Mouse (Mus musculus) midbrain, embryonic 15.5 days (tissue): ENCODE data around the gene Hibadh. TPM values are rescaled to one million over a fixed set of nuclear protein-coding genes. Genes with fewer than 3 reads are reported as not detected.
"Not testable (repeated sequence)": the region's sequence is repeated elsewhere in the genome, so short reads cannot be mapped to it uniquely, and the experiment has no call there.

Experiments used
- ATAC-seq: fragments of 200-750 bp; cut with Nextera tagmentation; replicated peaks from 2 replicates; pipeline ENCODE4 v1.8.0; 2017; ENCODE audit warnings: moderate TSS enrichment
- H3K27ac ChIP-seq: fragments of 300-500 bp; sonication (generic); 2 replicates; pipeline ENCODE4 v1.5.1; 2015; ENCODE audit warnings: mild to moderate bottlenecking, inconsistent platforms
- H3K27me3 ChIP-seq: fragments of 300-500 bp; sonication (generic); replicated peaks from 2 replicates; pipeline ENCODE4 v1.6.1; 2015; ENCODE audit warnings: inconsistent platforms
- H3K36me3 ChIP-seq: fragments of 300-500 bp; sonication (generic); replicated peaks from 2 replicates; pipeline ENCODE4 v1.6.1; 2015; ENCODE audit warnings: inconsistent platforms
- H3K4me1 ChIP-seq: fragments of 300-500 bp; sonication (generic); 2 replicates; pipeline ENCODE4 v1.6.1; 2015; ENCODE audit warnings: inconsistent platforms
- H3K4me2 ChIP-seq: fragments of 300-500 bp; sonication (generic); 2 replicates; pipeline ENCODE4 v1.6.1; 2015; ENCODE audit warnings: inconsistent platforms, mild to moderate bottlenecking, moderate library complexity
- H3K4me3 ChIP-seq: fragments of 300-500 bp; sonication (generic); 2 replicates; pipeline ENCODE4 v1.5.1; 2015; ENCODE audit warnings: mild to moderate bottlenecking, inconsistent platforms
- H3K9ac ChIP-seq: fragments of 300-500 bp; sonication (generic); 2 replicates; pipeline ENCODE4 v1.6.1; 2015; ENCODE audit warnings: mild to moderate bottlenecking, inconsistent platforms
- H3K9me3 ChIP-seq: fragments of 300-500 bp; sonication (generic); 2 replicates; pipeline ENCODE4 v1.6.1; 2016; ENCODE audit warnings: inconsistent platforms
- WGBS: fragments of 180-500 bp; shearing (Covaris S2); methylation state at CpG from one replicate; pipeline ENCODE4 v1.1.7; 2015; ENCODE audit warnings: mixed read lengths; 5-methylcytosine and 5-hydroxymethylcytosine counted together
- polyA plus RNA-seq: library from polyadenylated mRNA; unstranded; fragments of >200 nt; fragmentation: Nextera tagmentation; extraction: Ambion mirVana; gene quantifications from 2 replicates; pipeline ENCODE4 v1.2.1, GENCODE M21; 2015

Gene Hibadh
- 59.0 and 62.9 TPM in 2 replicates for polyA plus RNA-seq

GRCm38 (mm10) chr6:52640224-52640712 is at the start of gene Hibadh:
Gene Hibadh (minus strand): TSS chr6:52640389.
- Histone ChIP-seq H3K9me3 (no peaks in the 10 kb centered on the region), H3K4me3 (peak within 1 kb of the TSS; percentile 72), H3K27ac (peak within 1 kb of the TSS; percentile 69), H3K9ac (peak within 1 kb of the TSS; percentile 80), H3K27me3 (no peaks in the 10 kb centered on the region), H3K4me2 (peak within 1 kb of the TSS; percentile 72), H3K4me1 (peaks cover 10% of the 10 kb centered on the region), H3K36me3 (no peaks in the 10 kb centered on the region)
- ATAC-seq: peak; percentile 100
- 1% methylated on average over 34 of the region's 34 CpGs for WGBS

DNA sequence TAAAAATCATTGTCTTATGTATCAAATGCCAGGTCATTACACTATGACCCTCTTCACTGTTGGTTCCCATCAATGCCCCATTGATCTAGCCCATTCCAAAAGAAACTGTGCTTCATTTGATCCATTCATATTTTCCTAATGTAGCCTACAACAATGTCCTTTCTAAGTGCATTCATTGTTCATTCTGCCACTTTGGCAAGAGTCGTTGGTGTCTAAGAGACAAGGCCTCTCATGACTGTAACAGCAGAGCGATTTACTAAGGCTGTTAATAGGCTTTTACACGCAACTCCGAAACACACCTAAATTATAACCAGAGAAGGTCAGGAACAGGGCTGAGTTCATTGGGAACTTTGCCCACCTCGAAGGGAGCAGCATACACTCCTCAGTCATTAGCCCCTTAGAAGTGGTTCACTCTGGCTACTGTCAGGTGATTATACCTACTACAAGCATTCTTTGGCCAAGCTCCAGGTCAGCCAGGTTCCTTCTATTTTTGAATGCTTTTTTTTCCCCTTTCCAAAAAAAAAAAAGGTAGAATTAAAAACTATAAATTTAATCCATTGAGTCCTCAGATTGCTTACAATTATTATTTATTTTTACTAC is 46.8 kb upstream of the Hibadh start:
- WGBS: 58% methylated on average over 5 of the region's 5 CpGs

DNA sequence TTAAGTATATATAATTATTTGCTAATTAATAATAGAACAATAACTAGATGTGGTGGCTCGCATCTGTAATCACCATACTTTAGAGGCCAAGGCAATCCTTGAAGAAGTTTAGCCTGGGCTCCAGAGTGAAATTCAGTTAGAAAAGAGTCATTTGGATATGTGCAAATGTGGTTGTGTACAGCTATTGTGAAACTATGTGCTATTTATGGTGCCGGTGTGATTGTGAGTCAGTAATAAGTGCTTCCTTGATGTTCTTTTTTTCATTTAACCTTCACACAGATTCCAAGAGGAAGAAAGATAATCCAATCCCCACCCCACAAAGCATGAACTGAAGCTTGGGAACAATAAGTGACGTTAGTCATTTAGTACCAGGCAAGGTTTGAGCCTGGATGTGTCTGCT is 42.4 kb upstream of the Hibadh start:
- Histone ChIP-seq H3K27ac (no peak overlapping the region), H3K9me3 (no peaks in the 10 kb centered on the region), H3K4me2 (no peak overlapping the region), H3K9ac (no peak overlapping the region), H3K36me3 (no peaks in the 10 kb centered on the region), H3K27me3 (no peaks in the 10 kb centered on the region), H3K4me3 (no peak overlapping the region), H3K4me1 (no peaks in the 10 kb centered on the region)
- no peak for ATAC-seq
- WGBS: 96% methylated on average over 3 of the region's 3 CpGs

More for the DNA sequence above, 46.8 kb upstream of the Hibadh start:
- Histone ChIP-seq H3K27me3 (no peaks in the 10 kb centered on the region), H3K27ac (no peak overlapping the region), H3K4me2 (no peak overlapping the region), H3K36me3 (no peaks in the 10 kb centered on the region), H3K4me1 (no peaks in the 10 kb centered on the region), H3K9me3 (no peaks in the 10 kb centered on the region), H3K4me3 (no peak overlapping the region), H3K9ac (no peak overlapping the region)
- ATAC-seq: no peak

GRCm38 (mm10) chr6:52681847-52682485 is 41.8 kb upstream of the Hibadh start:
- H3K36me3 ChIP-seq: no peaks in the 10 kb centered on the region
- H3K4me3 ChIP-seq: no peak overlapping the region

DNA sequence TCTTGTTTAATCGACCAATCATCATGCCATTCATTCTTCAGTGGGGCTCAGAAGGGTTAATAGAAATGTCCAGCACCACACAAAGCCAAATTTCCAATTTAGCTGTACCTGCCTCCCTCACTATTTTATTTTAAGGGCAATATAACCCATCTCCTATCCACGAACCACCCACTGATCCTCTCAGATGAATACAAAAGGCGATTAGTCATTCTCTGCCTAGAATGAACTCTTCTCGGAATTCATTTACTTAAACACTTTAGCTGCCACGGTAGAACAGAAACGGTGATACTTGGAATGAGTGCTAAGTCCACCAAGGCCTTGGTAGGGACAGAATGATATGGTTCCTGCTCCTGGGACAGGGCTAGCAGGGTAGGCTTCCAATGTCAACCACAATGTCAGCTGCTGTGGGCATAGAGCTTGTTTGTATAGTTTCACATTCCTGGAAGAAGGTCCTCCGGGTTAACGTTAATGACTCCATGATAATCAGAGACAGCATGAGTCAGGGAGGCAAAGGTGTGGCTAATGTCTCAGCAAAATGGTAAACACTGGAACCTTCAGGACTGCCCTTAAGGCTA is 40.4 kb upstream of the Hibadh start:
- ATAC-seq: no peak
- Histone ChIP-seq H3K9me3 (no peaks in the 10 kb centered on the region), H3K36me3 (no peaks in the 10 kb centered on the region), H3K27ac (no peak overlapping the region), H3K4me3 (no peak overlapping the region), H3K4me2 (no peak overlapping the region), H3K27me3 (no peaks in the 10 kb centered on the region), H3K9ac (no peak overlapping the region), H3K4me1 (no peaks in the 10 kb centered on the region)
- WGBS: 53% methylated on average over 8 of the region's 8 CpGs

More at GRCm38 (mm10) chr6:52681847-52682485, 41.8 kb upstream of the Hibadh start:
- WGBS: 81% methylated on average over 6 of the region's 6 CpGs
- Histone ChIP-seq H3K9me3 (no peaks in the 10 kb centered on the region), H3K27ac (no peak overlapping the region), H3K9ac (no peak overlapping the region), H3K27me3 (no peaks in the 10 kb centered on the region), H3K4me1 (no peaks in the 10 kb centered on the region), H3K4me2 (no peak overlapping the region)
- no peak for ATAC-seq

- Histone ChIP-seq H3K36me3 (no peaks in the 10 kb centered on the region), H3K4me3 (no peak overlapping the region), H3K9me3 (no peaks in the 10 kb centered on the region), H3K27ac (no peak overlapping the region), H3K4me1 (no peaks in the 10 kb centered on the region), H3K4me2 (no peak overlapping the region), H3K9ac (no peak overlapping the region), H3K27me3 (no peaks in the 10 kb centered on the region)
- no peak for ATAC-seq
- 89% methylated on average over 9 of the region's 9 CpGs for WGBS
These were observed 39.4 kb upstream of the Hibadh start for GRCm38 (mm10) chr6:52679565-52679964.

- 89% methylated on average over 4 of the region's 4 CpGs for WGBS
- not testable (repeated sequence) for H3K36me3 ChIP-seq, H3K9ac ChIP-seq
These were observed 37.3 kb upstream of the Hibadh start for GRCm38 (mm10) chr6:52677534-52677933.

DNA sequence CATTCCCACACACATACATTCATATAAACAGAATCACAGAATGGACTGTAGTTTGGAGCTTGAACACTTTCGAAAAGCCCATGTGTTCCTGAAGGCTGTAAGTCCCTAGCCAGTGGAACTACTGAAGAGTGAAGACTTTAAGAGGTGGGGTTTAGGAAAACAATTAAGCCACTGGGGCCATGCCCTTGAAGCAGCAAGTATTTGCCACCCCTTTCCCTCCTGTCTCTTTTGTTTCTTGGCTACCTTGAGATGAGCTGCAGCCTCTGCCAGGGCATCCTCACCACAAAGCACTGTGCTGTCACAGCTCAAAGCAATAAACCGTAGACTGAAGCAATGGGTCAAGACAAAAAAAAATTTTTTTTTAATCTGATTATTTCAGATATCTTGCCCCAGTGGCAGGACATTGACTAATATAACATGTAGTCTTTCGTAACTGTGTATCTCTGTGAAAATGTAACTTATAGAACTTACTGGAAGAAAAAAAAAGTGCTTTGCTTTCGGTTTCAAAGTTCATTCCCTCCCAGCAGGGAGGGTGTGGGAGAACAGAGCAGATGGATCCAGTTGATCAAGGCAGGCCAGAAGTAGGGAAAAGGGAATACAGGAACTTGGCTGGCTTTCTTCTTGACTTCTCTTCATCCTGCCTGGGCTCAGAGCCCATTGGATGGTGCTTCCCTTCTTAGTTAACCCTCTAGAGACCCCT is 35.2 kb upstream of the Hibadh start:
- ATAC-seq: no peak
- 69% methylated on average over 4 of the region's 4 CpGs for WGBS
- no peak overlapping the region for H3K4me3 ChIP-seq
- no peak overlapping the region for H3K4me2 ChIP-seq
- H3K9me3 ChIP-seq: no peaks in the 10 kb centered on the region
- H3K36me3 ChIP-seq: no peaks in the 10 kb centered on the region
- no peaks in the 10 kb centered on the region for H3K4me1 ChIP-seq
- H3K27me3 ChIP-seq: no peaks in the 10 kb centered on the region
- no peak overlapping the region for H3K9ac ChIP-seq
- no peak overlapping the region for H3K27ac ChIP-seq

More at GRCm38 (mm10) chr6:52677534-52677933, 37.3 kb upstream of the Hibadh start:
- H3K4me2 ChIP-seq, H3K27me3 ChIP-seq, ATAC-seq, H3K9me3 ChIP-seq, H3K4me3 ChIP-seq, H3K27ac ChIP-seq, H3K4me1 ChIP-seq: not testable (repeated sequence)

GRCm38 (mm10) chr6:52674541-52674940 is 34.4 kb upstream of the Hibadh start:
- Histone ChIP-seq H3K36me3 (no peaks in the 10 kb centered on the region), H3K4me1 (no peaks in the 10 kb centered on the region), H3K4me3 (no peak overlapping the region), H3K9me3 (no peaks in the 10 kb centered on the region), H3K27ac (no peak overlapping the region), H3K27me3 (no peaks in the 10 kb centered on the region), H3K4me2 (no peak overlapping the region), H3K9ac (no peak overlapping the region)
- 78% methylated on average over 12 of the region's 12 CpGs for WGBS
- ATAC-seq: no peak

GRCm38 (mm10) chr6:52673706-52674105 is 33.5 kb upstream of the Hibadh start:
- H3K4me3 ChIP-seq: no peak overlapping the region
- WGBS: 86% methylated on average over 7 of the region's 7 CpGs
- no peaks in the 10 kb centered on the region for H3K4me1 ChIP-seq
- no peaks in the 10 kb centered on the region for H3K27me3 ChIP-seq
- no peak overlapping the region for H3K27ac ChIP-seq
- no peak overlapping the region for H3K9ac ChIP-seq
- no peak overlapping the region for H3K4me2 ChIP-seq
- H3K9me3 ChIP-seq: no peaks in the 10 kb centered on the region
- no peak for ATAC-seq
- H3K36me3 ChIP-seq: no peaks in the 10 kb centered on the region

GRCm38 (mm10) chr6:52672539-52672938 is 32.4 kb upstream of the Hibadh start:
- H3K4me2 ChIP-seq: no peak overlapping the region
- 82% methylated on average over 2 of the region's 2 CpGs for WGBS
- no peaks in the 10 kb centered on the region for H3K9me3 ChIP-seq
- no peaks in the 10 kb centered on the region for H3K27me3 ChIP-seq
- ATAC-seq: no peak
- H3K4me1 ChIP-seq: no peaks in the 10 kb centered on the region
- H3K9ac ChIP-seq: no peak overlapping the region
- H3K4me3 ChIP-seq: no peak overlapping the region
- H3K27ac ChIP-seq: no peak overlapping the region
- no peaks in the 10 kb centered on the region for H3K36me3 ChIP-seq

DNA sequence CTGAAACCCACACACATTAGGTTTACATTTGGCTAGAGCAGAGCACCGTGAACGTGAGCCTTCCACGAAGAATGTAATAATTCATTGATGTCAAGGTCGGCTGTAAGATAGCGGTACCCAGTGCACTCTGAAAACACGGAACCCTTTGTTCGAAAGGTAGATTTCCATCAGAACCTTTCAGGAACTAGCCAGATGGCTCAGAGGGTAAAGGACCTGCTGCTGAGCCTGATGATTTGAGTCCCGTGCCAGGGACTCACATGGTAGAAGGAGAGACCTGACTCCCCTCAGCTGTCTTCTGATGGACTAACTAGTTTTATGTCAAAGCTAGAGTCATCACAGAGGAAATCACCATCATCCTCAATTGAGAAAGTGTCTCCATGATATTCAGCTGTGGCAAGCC is 31.6 kb upstream of the Hibadh start:
- H3K36me3 ChIP-seq: no peaks in the 10 kb centered on the region
- no peak overlapping the region for H3K9ac ChIP-seq
- no peak overlapping the region for H3K4me3 ChIP-seq
- H3K27me3 ChIP-seq: no peaks in the 10 kb centered on the region
- H3K4me1 ChIP-seq: no peaks in the 10 kb centered on the region
- ATAC-seq: no peak
- no peak overlapping the region for H3K4me2 ChIP-seq
- H3K27ac ChIP-seq: no peak overlapping the region
- 86% methylated on average over 8 of the region's 8 CpGs for WGBS
- H3K9me3 ChIP-seq: no peaks in the 10 kb centered on the region
